Mouse (Mus musculus): Measurements from ENCODE around the gene Ly6g5c. TPM values are rescaled to one million over a fixed set of nuclear protein-coding genes. Genes with fewer than 3 reads are reported as not detected.

The Ly6g5c gene
- polyA plus RNA-seq, 1 experiment from 2014 or later = not detected

GRCm38 (mm10) chr17:35102299-35102698 lies 5.8 kb upstream of the Ly6g5c start:
- no peak for ATAC-seq (ENCODE audit: low read depth)
- no peaks in the 10 kb centered on the region for H3K9me3 ChIP-seq (ENCODE audit: control insufficient read depth, low read length)
- no peak overlapping the region for H3K4me2 ChIP-seq (ENCODE audit: low read depth, low read length)
- no peak overlapping the region for H3K9ac ChIP-seq (replicated peaks; ENCODE audit: low read depth, low read length)
- no peak overlapping the region for H3K27ac ChIP-seq (ENCODE audit: low read depth, low read length)
- WGBS = 76% methylated on average over 8 of the region's 8 CpGs
- no peak overlapping the region for H3K4me3 ChIP-seq (ENCODE audit: low read depth, low read length)
- no peaks in the 10 kb centered on the region for H3K27me3 ChIP-seq (ENCODE audit: control insufficient read depth, insufficient read depth, low read length)
- H3K4me1 ChIP-seq (ENCODE audit: control insufficient read depth, insufficient read depth, low read length) = no peaks in the 10 kb centered on the region
- peaks cover 60% of the 10 kb centered on the region for H3K36me3 ChIP-seq (ENCODE audit: control insufficient read depth, insufficient read depth, low read length)

GRCm38 (mm10) chr17:35103221-35103690 lies 4.8 kb upstream of the Ly6g5c start:
- H3K4me2 ChIP-seq (ENCODE audit: low read depth, low read length) = no peak overlapping the region
- H3K9ac ChIP-seq (replicated peaks; ENCODE audit: low read depth, low read length) = no peak overlapping the region
- WGBS = 79% methylated on average over 6 of the region's 6 CpGs
- peaks cover 55% of the 10 kb centered on the region for H3K36me3 ChIP-seq (ENCODE audit: control insufficient read depth, insufficient read depth, low read length)
- ATAC-seq (ENCODE audit: low read depth) = no peak
- H3K9me3 ChIP-seq (ENCODE audit: control insufficient read depth, low read length) = no peaks in the 10 kb centered on the region
- H3K4me3 ChIP-seq (ENCODE audit: low read depth, low read length) = no peak overlapping the region
- no peaks in the 10 kb centered on the region for H3K27me3 ChIP-seq (ENCODE audit: control insufficient read depth, insufficient read depth, low read length)
- H3K4me1 ChIP-seq (ENCODE audit: control insufficient read depth, insufficient read depth, low read length) = no peaks in the 10 kb centered on the region
- no peak overlapping the region for H3K27ac ChIP-seq (ENCODE audit: low read depth, low read length)

- Histone ChIP-seq H3K27ac (ENCODE audit: low read depth, low read length) (no peak overlapping the region), H3K4me3 (ENCODE audit: low read depth, low read length) (no peak overlapping the region), H3K27me3 (ENCODE audit: control insufficient read depth, insufficient read depth, low read length) (no peaks in the 10 kb centered on the region), H3K4me1 (ENCODE audit: control insufficient read depth, insufficient read depth, low read length) (no peaks in the 10 kb centered on the region), H3K9ac (replicated peaks; ENCODE audit: low read depth, low read length) (no peak overlapping the region), H3K9me3 (ENCODE audit: control insufficient read depth, low read length) (no peaks in the 10 kb centered on the region), H3K4me2 (ENCODE audit: low read depth, low read length) (no peak overlapping the region), H3K36me3 (ENCODE audit: control insufficient read depth, insufficient read depth, low read length) (peaks cover 47% of the 10 kb centered on the region)
- no peak for ATAC-seq (ENCODE audit: low read depth)
- 96% methylated on average over 7 of the region's 7 CpGs for WGBS
Measured at GRCm38 (mm10) chr17:35104079-35104478, 4.0 kb upstream of the Ly6g5c start.

GRCm38 (mm10) chr17:35104754-35105153 lies 3.3 kb upstream of the Ly6g5c start:
- H3K36me3 ChIP-seq (ENCODE audit: control insufficient read depth, insufficient read depth, low read length) = peaks cover 40% of the 10 kb centered on the region
- H3K4me1 ChIP-seq (ENCODE audit: control insufficient read depth, insufficient read depth, low read length) = no peaks in the 10 kb centered on the region
- WGBS = 81% methylated on average over 6 of the region's 6 CpGs
- H3K27me3 ChIP-seq (ENCODE audit: control insufficient read depth, insufficient read depth, low read length) = no peaks in the 10 kb centered on the region
- H3K9ac ChIP-seq (replicated peaks; ENCODE audit: low read depth, low read length) = no peak overlapping the region
- H3K27ac ChIP-seq (ENCODE audit: low read depth, low read length) = no peak overlapping the region
- H3K4me3 ChIP-seq (ENCODE audit: low read depth, low read length) = no peak overlapping the region
- no peak for ATAC-seq (ENCODE audit: low read depth)
- H3K9me3 ChIP-seq (ENCODE audit: control insufficient read depth, low read length) = no peaks in the 10 kb centered on the region
- no peak overlapping the region for H3K4me2 ChIP-seq (ENCODE audit: low read depth, low read length)

- Histone ChIP-seq H3K27me3 (ENCODE audit: control insufficient read depth, insufficient read depth, low read length) (no peaks in the 10 kb centered on the region), H3K9me3 (ENCODE audit: control insufficient read depth, low read length) (no peaks in the 10 kb centered on the region), H3K36me3 (ENCODE audit: control insufficient read depth, insufficient read depth, low read length) (peaks cover 29% of the 10 kb centered on the region), H3K4me3 (ENCODE audit: low read depth, low read length) (no peak overlapping the region), H3K9ac (replicated peaks; ENCODE audit: low read depth, low read length) (no peak overlapping the region), H3K4me1 (ENCODE audit: control insufficient read depth, insufficient read depth, low read length) (no peaks in the 10 kb centered on the region), H3K4me2 (ENCODE audit: low read depth, low read length) (no peak overlapping the region), H3K27ac (ENCODE audit: low read depth, low read length) (no peak overlapping the region)
- 27% methylated on average over 13 of the region's 13 CpGs for WGBS
- no peak for ATAC-seq (ENCODE audit: low read depth)
Measured at GRCm38 (mm10) chr17:35105740-35106389, 2.2 kb upstream of the Ly6g5c start.

- Histone ChIP-seq H3K36me3 (ENCODE audit: control insufficient read depth, insufficient read depth, low read length) (peaks cover 24% of the 10 kb centered on the region), H3K27me3 (ENCODE audit: control insufficient read depth, insufficient read depth, low read length) (no peaks in the 10 kb centered on the region), H3K9ac (replicated peaks; ENCODE audit: low read depth, low read length) (no peak overlapping the region), H3K27ac (ENCODE audit: low read depth, low read length) (no peak overlapping the region), H3K4me3 (ENCODE audit: low read depth, low read length) (no peak overlapping the region), H3K4me2 (ENCODE audit: low read depth, low read length) (no peak overlapping the region), H3K4me1 (ENCODE audit: control insufficient read depth, insufficient read depth, low read length) (no peaks in the 10 kb centered on the region), H3K9me3 (ENCODE audit: control insufficient read depth, low read length) (no peaks in the 10 kb centered on the region)
- no peak for ATAC-seq (ENCODE audit: low read depth)
- 73% methylated on average over 3 of the region's 3 CpGs for WGBS
Measured at GRCm38 (mm10) chr17:35106522-35106921, 1.6 kb upstream of the Ly6g5c start.

- no peak for ATAC-seq (ENCODE audit: low read depth)
- H3K4me2 ChIP-seq (ENCODE audit: low read depth, low read length) = no peak overlapping the region
- whole genome bisulfite sequencing = 74% methylated on average over 9 of the region's 9 CpGs
- no peak overlapping the region for H3K27ac ChIP-seq (ENCODE audit: low read depth, low read length)
- H3K4me3 ChIP-seq (ENCODE audit: low read depth, low read length) = no peak overlapping the region
- H3K9me3 ChIP-seq (ENCODE audit: control insufficient read depth, low read length) = no peaks in the 10 kb centered on the region
- no peaks in the 10 kb centered on the region for H3K4me1 ChIP-seq (ENCODE audit: control insufficient read depth, insufficient read depth, low read length)
- H3K36me3 ChIP-seq (ENCODE audit: control insufficient read depth, insufficient read depth, low read length) = peaks cover 16% of the 10 kb centered on the region
- H3K9ac ChIP-seq (replicated peaks; ENCODE audit: low read depth, low read length) = no peak overlapping the region
- no peaks in the 10 kb centered on the region for H3K27me3 ChIP-seq (ENCODE audit: control insufficient read depth, insufficient read depth, low read length)
Measured at GRCm38 (mm10) chr17:35111774-35112173, 3.7 kb downstream of the Ly6g5c start.

- H3K27ac ChIP-seq (ENCODE audit: low read depth, low read length) = no peak within 1 kb of the TSS
- H3K27me3 ChIP-seq (ENCODE audit: control insufficient read depth, insufficient read depth, low read length) = no peaks in the 10 kb centered on the region
- peaks cover 34% of the 10 kb centered on the region for H3K36me3 ChIP-seq (ENCODE audit: control insufficient read depth, insufficient read depth, low read length)
- 86% methylated on average over 8 of the region's 8 CpGs for WGBS
- peaks cover 4% of the 10 kb centered on the region for H3K4me1 ChIP-seq (ENCODE audit: control insufficient read depth, insufficient read depth, low read length)
- no peak for ATAC-seq (ENCODE audit: low read depth)
- no peak within 1 kb of the TSS for H3K4me2 ChIP-seq (ENCODE audit: low read depth, low read length)
- H3K4me3 ChIP-seq (ENCODE audit: low read depth, low read length) = no peak within 1 kb of the TSS
- H3K9ac ChIP-seq (replicated peaks; ENCODE audit: low read depth, low read length) = no peak within 1 kb of the TSS
- no peaks in the 10 kb centered on the region for H3K9me3 ChIP-seq (ENCODE audit: control insufficient read depth, low read length)
Measured at GRCm38 (mm10) chr17:35115046-35116019, 7.3 kb downstream of the Ly6g5c start, which contains the start of gene Ly6g5b. TSS of gene Ly6g5b (minus strand) at chr17:35115428.

GRCm38 (mm10) chr17:35120745-35121142 lies 12.7 kb downstream of the Ly6g5c start:
- H3K4me1 ChIP-seq (ENCODE audit: control insufficient read depth, insufficient read depth, low read length) = peaks cover 10% of the 10 kb centered on the region
- H3K9ac ChIP-seq (replicated peaks; ENCODE audit: low read depth, low read length) = peak overlapping the region; percentile 86
- H3K36me3 ChIP-seq (ENCODE audit: control insufficient read depth, insufficient read depth, low read length) = peaks cover 27% of the 10 kb centered on the region
- peak overlapping the region; percentile 96 for H3K4me2 ChIP-seq (ENCODE audit: low read depth, low read length)
- peak overlapping the region; percentile 23; the same call in 1 of the 2 replicates for H3K27ac ChIP-seq (ENCODE audit: low read depth, low read length)
- WGBS = under 1% methylated on average over 33 of the region's 33 CpGs
- ATAC-seq (ENCODE audit: low read depth) = no peak; the same call in none of the 2 replicates
- H3K9me3 ChIP-seq (ENCODE audit: control insufficient read depth, low read length) = no peaks in the 10 kb centered on the region
- H3K4me3 ChIP-seq (ENCODE audit: low read depth, low read length) = peak overlapping the region; percentile 86
- no peaks in the 10 kb centered on the region for H3K27me3 ChIP-seq (ENCODE audit: control insufficient read depth, insufficient read depth, low read length)

All from neural tube, embryonic 14.5 days (tissue).